Mouse (Mus musculus): ENCODE results near the gene Pex16. TPM values are rescaled to one million over a fixed set of nuclear protein-coding genes. Genes with fewer than 3 reads are reported as not detected.
A peak's percentile ranks its signal among the peaks of the same experiment; 100 is the strongest.

Pex16 gene
- total RNA-seq, 2 experiments from 2014 or later, result 17.2 to 22.1 TPM

DNA sequence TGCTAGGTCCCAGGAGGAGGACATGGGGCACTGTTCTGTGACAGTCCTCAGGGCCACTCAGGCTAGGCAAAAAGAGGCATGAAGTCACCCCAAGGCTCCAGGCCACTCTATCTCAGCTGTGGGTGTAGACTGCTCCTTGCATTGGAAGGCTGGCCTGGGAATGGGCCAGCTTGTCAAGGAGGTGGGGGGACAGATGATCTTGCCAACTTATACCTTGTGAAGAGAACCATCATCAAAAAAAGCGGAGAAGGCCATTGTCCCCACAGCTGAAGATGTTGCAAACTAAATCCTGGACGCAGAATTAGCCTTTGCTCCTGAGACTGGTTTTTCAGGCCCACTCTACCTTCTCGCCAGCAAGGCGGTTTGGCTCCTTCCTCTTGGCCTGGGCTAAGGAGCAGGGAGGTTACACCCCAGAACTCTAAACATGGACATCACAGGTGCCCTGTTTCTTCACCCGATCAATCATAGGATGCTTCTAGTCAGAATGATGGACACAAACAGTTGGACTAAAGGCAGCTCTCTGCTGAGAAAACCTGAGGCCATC lies 29.4 kb downstream of the Pex16 start:
- intact Hi-C loops (cut with DNase I; ENCODE audit: low total_unique reads), result no loop called here

DNA sequence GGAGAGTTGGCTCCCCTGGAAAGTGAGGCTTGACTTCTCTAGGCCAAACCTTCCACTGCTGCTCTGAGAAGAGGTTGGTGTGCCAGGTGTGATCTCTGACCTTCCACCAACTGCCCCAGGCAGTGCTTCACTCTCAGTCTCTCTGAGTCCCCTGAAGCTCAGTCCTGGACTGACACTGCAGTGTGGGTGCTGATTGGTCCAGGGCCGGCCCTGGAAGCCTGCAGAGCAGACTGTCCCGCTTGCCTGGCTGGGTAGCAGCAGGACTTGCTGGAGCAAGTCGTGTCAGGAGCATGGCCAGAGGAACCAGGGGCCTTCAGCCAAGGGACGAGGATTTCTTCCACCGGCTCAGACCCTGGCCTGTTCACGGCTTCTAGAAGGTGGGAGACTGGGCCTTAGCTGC lies 30.3 kb downstream of the Pex16 start:
- no peak for DNase-seq
- intact Hi-C loops (cut with DNase I; ENCODE audit: low total_unique reads), result no loop called here

More for the DNA sequence above, 29.4 kb downstream of the Pex16 start:
- DNase-seq, result no peak

DNA sequence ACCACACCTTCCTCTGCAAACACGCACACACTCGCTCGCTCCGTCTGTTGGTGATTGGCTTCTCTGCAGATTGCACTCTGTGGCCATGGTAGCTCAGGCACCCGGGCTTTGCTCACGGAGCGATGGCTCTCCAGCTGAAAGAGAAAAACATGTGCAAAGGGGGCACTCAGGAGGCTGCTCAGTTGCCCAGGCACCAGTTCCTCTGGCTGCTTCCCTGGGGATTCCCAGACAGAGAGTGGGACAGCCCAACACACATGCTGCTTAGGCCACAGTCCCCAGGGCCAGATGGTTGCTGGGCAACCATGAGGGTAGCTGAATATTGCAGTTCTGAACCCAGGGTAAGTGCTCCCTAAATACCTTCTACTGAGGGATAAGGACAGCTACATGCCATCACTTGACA lies 31.2 kb downstream of the Pex16 start:
- no peak for DNase-seq
- intact Hi-C loops (cut with DNase I; ENCODE audit: low total_unique reads), result no loop called here

DNA sequence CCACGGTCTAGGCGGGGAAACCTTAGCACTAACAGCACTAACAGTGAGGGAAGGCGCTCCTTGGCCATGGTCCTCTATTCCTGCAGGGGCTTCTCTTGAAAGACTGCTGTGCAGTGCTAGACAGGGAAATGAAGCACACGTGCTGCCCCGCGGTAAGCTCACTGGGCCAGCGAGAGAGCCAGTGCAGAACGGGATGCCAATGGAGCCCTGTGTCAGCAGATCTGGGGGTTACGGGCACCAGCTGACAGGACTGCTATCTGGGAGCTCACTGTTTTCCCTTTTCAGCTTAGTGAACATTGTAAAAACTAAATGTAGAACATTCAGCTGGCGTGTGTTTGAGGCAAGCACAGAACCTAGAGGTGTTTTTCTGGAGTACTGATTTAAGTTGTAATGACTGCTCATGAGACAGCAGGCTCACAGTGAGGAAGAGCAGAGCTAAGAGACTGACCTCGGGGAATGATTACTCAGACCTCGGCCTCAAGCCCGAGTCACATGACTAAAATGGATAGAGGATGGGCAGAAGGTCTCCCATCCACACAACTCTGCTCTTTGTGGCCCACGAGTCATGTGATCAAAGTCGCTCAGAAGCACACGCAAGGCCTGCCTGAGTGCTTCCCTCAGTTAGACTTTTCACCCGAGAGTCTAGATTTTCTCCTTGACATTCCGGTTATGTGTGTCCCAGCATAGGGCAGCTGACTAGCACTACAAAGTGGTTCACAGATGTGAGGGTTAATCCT lies 34.0 kb downstream of the Pex16 start:
- DNase-seq, result no peak
- intact Hi-C loops (cut with DNase I; ENCODE audit: low total_unique reads), result no loop called here

DNA sequence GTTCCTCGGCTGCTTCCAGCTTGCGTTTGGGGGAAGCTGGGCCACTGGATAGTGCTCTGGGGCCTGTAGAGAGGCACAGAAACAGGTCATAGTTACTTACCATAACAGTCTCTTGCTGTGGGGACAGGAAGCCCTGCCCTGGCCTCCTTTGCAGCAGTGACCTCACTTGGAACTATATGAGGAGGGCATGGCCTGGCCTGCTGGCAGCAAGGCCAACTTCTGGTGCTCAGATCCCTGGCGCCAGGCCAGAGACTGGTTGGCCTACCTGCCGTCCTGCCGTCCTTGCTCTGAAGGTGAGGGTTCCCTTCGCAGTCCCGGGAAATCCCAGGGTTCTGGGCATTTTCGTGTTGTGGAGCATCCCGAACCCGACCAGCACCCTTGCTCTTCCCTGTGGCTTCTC lies 37.2 kb downstream of the Pex16 start:
- DNase-seq, result no peak

DNA sequence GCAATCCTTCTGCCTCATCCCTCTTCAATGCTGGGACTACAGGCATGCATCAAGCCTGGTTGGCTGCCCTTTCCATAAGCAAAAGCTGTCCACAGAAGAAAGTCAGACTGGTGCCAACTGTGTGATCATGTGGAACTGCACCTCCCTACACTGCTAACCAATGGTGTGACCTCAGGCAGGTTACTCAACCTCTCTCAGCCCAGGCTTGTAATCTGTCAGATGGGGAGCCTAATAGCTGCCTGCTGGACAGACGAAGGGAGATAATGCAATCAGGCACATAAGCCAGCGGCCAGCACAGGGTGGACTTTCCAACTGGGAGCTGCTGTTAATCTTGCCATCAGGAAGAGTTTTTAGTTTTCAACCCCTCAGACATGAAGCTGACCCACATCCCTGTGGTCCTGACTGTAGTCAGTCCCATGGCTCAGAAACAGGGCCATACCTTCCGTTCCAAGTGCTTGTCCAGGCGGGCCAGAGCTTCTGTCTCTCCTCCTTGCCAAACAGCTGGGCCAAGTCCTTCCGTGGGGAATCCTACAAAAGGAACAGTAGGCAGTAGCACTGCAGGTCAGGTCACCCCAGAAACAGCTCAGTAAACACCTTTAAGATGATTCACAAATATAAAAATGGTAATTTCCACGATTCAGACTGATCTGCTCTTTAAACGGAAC lies 47.4 kb downstream of the Pex16 start:
- intact Hi-C loops (cut with DNase I; ENCODE audit: low total_unique reads), result no loop called here
- DNase-seq, result no peak

More for the DNA sequence above, 37.2 kb downstream of the Pex16 start:
- intact Hi-C loops (cut with DNase I; ENCODE audit: low total_unique reads), result no loop called here

DNA sequence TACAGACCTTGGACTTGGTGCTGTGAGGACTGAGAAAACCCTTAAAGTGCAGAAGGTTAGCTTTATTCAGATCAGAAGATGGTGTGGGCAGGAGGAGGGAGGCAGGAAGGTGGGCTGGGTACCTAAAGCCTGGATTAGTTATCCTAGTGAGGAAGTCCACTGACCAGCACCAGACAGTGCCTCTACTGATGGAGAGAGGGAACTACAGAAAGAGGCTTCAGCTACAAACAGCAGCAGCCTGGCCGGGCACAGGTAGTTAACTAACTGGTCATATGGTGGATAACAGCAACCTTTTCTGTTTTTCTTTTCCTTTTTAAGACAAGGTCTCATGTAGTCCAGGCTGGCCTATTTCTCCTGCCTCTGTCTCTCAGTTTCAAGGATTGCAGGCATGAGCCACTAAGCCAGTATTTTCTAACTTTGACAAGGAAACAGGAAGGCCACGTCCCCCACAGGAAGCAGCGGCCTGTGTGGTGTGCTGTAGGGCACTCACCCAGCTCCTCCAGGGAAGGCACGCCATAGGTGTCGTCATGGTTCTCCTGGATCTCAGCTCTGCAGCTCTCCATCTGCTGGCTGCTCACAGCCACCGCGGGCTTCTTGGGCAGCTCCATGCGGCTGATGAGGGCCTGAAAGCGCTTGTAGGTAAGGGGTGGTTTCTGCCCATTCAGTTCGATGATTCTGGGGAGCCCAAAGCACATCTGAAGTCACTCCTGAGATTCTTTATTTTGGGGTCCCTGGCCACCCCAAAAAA lies 48.1 kb downstream of the Pex16 start:
- no peak for DNase-seq

DNA sequence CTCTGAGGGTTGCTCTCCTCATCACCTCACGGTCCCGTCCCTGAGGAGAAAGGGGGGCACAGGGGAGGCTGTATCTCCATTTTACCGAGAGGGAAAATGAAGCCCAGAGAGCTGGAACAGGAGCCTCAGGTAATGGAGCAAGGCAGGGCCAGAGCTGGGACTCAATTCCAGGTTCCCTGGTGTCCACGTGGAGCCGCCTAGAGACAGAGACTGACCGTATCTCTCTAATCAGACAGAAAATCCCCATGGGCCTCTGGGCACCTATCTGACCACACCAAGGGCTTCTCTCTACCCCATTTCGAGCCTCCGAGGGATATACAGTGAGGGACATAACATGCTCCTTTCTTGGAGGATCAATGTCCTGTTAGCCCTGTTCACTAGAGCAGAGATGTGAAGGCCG lies 48.7 kb downstream of the Pex16 start:
- intact Hi-C loops (cut with DNase I; ENCODE audit: low total_unique reads), result no loop called here
- no peak for DNase-seq

More for the DNA sequence above, 48.1 kb downstream of the Pex16 start:
- intact Hi-C loops (cut with DNase I; ENCODE audit: low total_unique reads), result no loop called here

DNA sequence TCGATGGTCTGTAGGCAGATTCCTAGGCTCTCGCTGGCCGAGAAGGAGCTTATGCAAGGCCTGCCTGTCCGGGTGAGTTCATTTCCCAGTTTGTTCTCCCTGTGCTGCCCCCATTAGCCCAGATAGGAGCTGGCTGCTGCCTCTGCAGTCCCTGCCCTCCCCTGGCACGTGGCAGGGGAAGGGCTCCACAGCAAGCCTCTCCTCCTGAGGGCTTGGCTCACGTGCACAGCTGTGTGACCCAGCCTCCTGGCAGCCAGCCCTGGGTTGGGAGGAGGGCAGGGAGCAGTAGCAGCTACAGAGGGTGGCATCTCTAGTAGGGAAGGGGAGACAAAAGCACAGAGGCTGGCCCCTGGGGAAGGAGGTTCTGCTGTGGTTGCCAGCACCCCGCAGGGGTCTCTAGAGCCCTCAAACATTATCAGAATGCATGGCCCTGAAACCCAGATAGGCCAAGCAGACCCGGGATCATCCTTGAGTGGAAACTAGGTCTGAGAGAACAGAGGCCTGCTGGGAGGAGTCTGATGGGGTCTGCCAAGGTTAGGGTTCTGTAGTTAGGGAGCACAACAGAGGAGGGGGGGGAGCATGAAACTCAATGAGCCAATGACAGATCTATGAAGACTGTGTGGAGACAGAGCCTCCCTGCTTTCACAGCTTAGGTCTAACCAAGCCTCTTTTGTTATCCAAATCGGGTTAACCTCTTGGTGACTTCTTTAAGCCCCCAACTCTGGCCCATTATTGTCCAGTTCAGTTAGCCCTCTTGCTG lies 49.4 kb downstream of the Pex16 start:
- peak; percentile 96 for DNase-seq
- intact Hi-C loops (cut with DNase I; ENCODE audit: low total_unique reads), result no loop called here

DNA sequence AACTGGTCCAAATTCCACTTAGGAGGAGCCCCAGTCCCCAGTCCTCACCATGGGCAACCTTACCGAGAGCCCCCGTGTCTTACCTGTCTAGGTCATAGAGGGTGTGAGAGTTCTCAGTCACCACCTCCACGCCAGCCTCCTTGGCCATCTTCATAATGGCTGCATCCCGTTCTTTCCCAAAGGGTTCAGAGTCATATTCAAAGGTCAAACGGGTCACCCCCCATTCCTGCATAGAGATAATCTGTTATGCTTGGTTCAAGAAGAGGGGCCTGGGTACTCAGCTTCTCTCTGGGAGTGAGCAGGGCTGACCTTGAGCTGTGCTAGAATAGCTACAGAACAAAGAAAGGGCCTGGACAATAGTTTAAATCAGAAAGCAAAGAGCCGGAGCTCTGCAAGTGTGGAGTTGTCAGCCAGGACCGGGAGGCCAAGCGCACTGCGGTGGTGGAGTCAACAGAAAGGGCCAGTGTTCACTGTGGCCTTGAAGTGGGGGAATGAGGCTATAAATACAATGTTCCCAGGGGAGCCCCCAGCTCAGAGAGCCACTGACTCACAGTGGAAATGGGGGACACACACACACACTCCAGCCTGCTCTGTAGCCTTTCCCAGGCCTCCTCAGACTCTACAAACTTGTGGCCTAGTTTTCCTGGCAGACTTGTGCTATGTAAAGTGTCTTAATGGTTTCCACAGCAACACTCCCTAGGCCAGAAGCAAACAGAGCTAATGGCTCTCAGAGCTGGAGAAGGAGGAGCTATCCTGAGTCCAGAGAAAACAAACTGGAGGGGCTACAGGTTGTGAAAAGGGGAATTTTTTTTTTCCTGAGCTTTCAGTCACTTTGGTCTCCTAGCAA lies 50.2 kb downstream of the Pex16 start:
- intact Hi-C loops (cut with DNase I; ENCODE audit: low total_unique reads), result no loop called here
- peak; percentile 62 for DNase-seq

DNA sequence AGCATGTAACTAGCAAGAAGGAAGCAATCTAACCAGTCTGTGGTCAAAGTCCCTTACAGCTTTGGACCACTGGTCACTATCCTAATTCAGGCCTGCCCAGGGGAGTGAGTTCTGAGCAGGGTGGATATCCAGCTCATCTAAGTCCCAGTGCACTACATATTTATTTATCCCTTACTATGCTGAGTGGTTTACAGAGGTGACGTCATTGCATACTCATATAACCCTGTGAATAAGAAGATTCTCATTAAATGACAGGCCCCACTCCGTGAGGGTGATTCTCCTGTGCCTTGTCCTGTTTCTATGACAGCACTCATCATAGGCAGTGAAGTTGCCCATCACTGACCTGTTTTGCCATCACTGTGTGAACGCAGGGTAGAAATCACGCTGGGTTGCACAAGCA lies 50.9 kb downstream of the Pex16 start:
- no peak for DNase-seq

DNA sequence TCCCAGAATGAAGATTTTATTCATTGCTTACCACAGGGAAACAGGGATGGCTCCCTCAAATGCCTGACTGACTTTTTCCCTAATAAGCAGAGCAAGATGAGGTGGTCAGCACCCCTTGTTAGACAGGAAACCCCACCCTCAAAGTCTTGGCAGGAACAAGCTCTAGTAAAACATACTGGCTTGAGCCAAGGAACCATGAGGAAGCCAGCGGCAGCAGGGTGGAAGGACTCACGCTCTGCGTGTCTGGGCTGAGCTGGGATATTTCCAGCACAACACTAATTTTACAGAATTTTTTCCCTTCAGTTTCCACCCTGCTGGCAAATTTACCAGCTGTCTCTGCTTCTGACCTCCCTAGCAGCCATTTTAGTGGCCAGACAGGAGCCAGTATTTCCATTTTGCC lies 52.0 kb downstream of the Pex16 start:
- intact Hi-C loops (cut with DNase I; ENCODE audit: low total_unique reads), result no loop called here
- DNase-seq, result peak; percentile 56

More for the DNA sequence above, 50.9 kb downstream of the Pex16 start:
- intact Hi-C loops (cut with DNase I; ENCODE audit: low total_unique reads), result no loop called here

DNA sequence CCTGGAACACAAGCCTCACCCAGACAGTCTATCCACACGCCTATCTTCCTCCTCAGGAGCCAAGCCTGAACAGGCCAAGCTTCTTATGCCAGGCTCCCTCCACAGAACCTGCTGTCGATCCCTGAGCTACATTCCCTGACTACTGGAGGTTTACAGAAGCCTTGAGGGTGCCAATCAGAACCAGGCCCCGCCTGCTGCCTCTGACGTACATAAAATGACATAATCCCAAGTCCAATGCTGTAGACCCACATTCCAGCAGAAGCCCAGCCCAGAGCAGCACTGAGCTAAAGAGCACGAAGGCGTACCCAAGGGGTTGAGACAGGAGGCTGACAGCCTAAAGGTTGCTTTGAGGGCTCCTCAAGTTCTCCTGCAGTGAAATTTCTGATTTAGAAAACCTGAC lies 53.4 kb downstream of the Pex16 start:
- intact Hi-C loops (cut with DNase I; ENCODE audit: low total_unique reads), result no loop called here
- peak; percentile 61 for DNase-seq

DNA sequence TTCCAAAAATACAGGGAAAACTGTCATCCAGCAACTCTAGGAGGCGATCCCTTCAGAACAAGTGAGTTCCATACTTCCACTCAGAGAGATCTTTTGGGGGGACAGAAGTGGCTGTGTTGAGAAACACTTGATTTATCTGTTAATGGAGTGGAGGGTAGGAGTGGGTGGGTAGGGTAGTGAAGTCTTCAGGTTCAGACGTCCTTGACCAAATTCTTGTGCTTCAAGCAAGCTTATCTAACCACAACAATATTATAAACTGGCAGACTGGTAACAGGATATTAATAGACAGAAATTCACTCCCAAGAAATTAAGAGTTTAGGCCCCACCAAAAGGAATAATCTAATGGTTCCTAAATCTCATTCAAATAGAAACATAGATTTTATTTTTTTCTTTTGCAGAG lies 55.6 kb downstream of the Pex16 start:
- DNase-seq, result no peak
- intact Hi-C loops (cut with DNase I; ENCODE audit: low total_unique reads), result no loop called here

Small RNAs within 50 kb of the gene (microRNA-seq; reads per million reads assigned to microRNA genes)
- 0 reads per million in 2 experiments for gene Mir7000

Other genes starting within 250 kb of the Pex16 start
- gene Large2, start 193 bp downstream of the Pex16 start, total RNA-seq (2021), result under 1 TPM in 1 of 2 experiments, not detected in 1; 0.41 TPM
- gene 1700029I15Rik, start 7.9 kb downstream of the Pex16 start, total RNA-seq (2021), result under 1 TPM; 0.66 to 0.86 TPM
- gene Mapk8ip1, start 26.6 kb downstream of the Pex16 start, total RNA-seq (2021), result 10 to 100 TPM; 13.6 to 24.3 TPM
- gene Cry2, start 59.4 kb downstream of the Pex16 start, total RNA-seq (2021), result 10 to 100 TPM; 22.7 to 27.3 TPM
- gene Slc35c1, start 85.9 kb downstream of the Pex16 start, total RNA-seq (2021), result 1 to 10 TPM; 4.4 to 6.4 TPM
- gene Chst1, start 225.0 kb downstream of the Pex16 start, total RNA-seq (2021), result 1 to 10 TPM; 3.2 to 4.1 TPM

Measured in gastrocnemius, postnatal 14 days (tissue).